8 mouse cellular contexts compared by ENCODE assay signal in genomic region chr19:31664159-31664991, GRCm38 (mm10).
DNase-seq lines count a peak whose midpoint lies in the region; TF ChIP-seq lines count a peak whose summit lies in the region.

No protein-coding gene starts in this region.

- no peaks in the 10 kb centered on the region for H3K9me3 ChIP-seq in limb, embryonic 10.5 days (replicated peaks)

- no peak overlapping the region for H3K27ac ChIP-seq in kidney, adult 2 months (ENCODE audit: insufficient read depth, low read depth, low read length)
- peak overlapping the region; percentile 85 for H3K27ac ChIP-seq in limb, embryonic 10.5 days

- H3K36me3 ChIP-seq in kidney, adult 2 months (ENCODE audit: control insufficient read depth, insufficient read depth, low read length), result no peaks in the 10 kb centered on the region
- no peaks in the 10 kb centered on the region for H3K36me3 ChIP-seq in limb, embryonic 10.5 days

- peak overlapping the region; percentile 75 for H3K4me3 ChIP-seq in kidney, adult 2 months (ENCODE audit: insufficient read depth, low read depth, low read length)
- peak overlapping the region; percentile 76 for H3K4me3 ChIP-seq in limb, embryonic 10.5 days

- DNase-seq in adrenal gland, adult 2 months, result peak; percentile 65
- peak; percentile 62 for DNase-seq in embryo, embryonic 11.5 days (ENCODE audit: low read depth, low spot score)
- peak; percentile 55 to 76 for DNase-seq in heart, adult 18-20 months
- peak; percentile 44 for DNase-seq in kidney, adult 2 months
- peak; percentile 77 for DNase-seq in limb, embryonic 10.5 days (ENCODE audit: low spot score)
- DNase-seq in mesoderm, embryonic 11.5 days (ENCODE audit: low read depth, low spot score), result peak; percentile 66
- peak; percentile 69 for DNase-seq in right cerebral cortex, postnatal 4 days
- no peak for DNase-seq in spleen, adult 12 weeks (ENCODE audit: low spot score)

- 0 out of 2 replicates have a peak, but pooled peaks cover 2% of the 10 kb centered on the region for H3K27me3 ChIP-seq in kidney, adult 2 months (replicated peaks; ENCODE audit: control insufficient read depth, insufficient read depth, low read length)
- peaks cover 21% of the 10 kb centered on the region for H3K27me3 ChIP-seq in limb, embryonic 10.5 days (ENCODE audit: low read depth, poor library complexity, severe bottlenecking)

- TF ChIP-seq CTCF in kidney, adult 2 months (conservative IDR thresholded peaks at IDR 0.05; ENCODE audit: insufficient read depth, insufficient read length, low read depth, low read length), result no peak

- under 1% methylated on average over 52 of the region's 52 CpGs for WGBS in kidney, adult 2 months
- under 1% methylated on average over 52 of the region's 52 CpGs for WGBS in limb, embryonic 10.5 days

- no peak for TF ChIP-seq POLR2A in kidney, adult 2 months (IDR thresholded peaks at IDR 0.05; ENCODE audit: low read depth, low read length)

- H3K4me1 ChIP-seq in kidney, adult 2 months (ENCODE audit: control insufficient read depth, insufficient read depth, low read length), result no peaks in the 10 kb centered on the region
- H3K4me1 ChIP-seq in limb, embryonic 10.5 days, result peaks cover 12% of the 10 kb centered on the region
